Mouse (Mus musculus) MEL (cell line): ENCODE results near the gene Tbc1d9b. TPM values are rescaled to one million over a fixed set of nuclear protein-coding genes. Genes with fewer than 3 reads are reported as not detected.

Source experiments
- DNase-seq: peaks from one replicate; pipeline ENCODE4 v3.0.0; 2011; ENCODE audit warnings: low read depth, low spot score
- H3K27ac ChIP-seq: 2 replicates; pipeline ENCODE4 v1.5.1; 2012; ENCODE audit warnings: low read depth, mild to moderate bottlenecking, control low read depth, low read length, moderate library complexity; ENCODE audit not compliant: control insufficient read depth
- H3K27me3 ChIP-seq, 2 experiments: fragments of 150-350 bp in 1 of 2; sonication (generic) in 1 of 2; 2 replicates each; pipeline ENCODE4 v1.6.1; 2012; ENCODE audit warnings: low read length in 2 of 2, mild to moderate bottlenecking in 2 of 2, improper control_type of control experiment in 1 of 2, moderate library complexity in 1 of 2; ENCODE audit not compliant: insufficient read depth in 2 of 2, control insufficient read depth in 1 of 2
- H3K36me3 ChIP-seq, 2 experiments: 2 replicates each; pipeline ENCODE4 v1.6.1; 2012 to 2014; ENCODE audit warnings: low read length in 2 of 2, improper control_type of control experiment in 1 of 2, inconsistent platforms in 1 of 2, mild to moderate bottlenecking in 1 of 2; ENCODE audit not compliant: insufficient read depth in 2 of 2, control insufficient read depth in 1 of 2
- H3K4me1 ChIP-seq, 2 experiments: fragments of 150-350 bp in 1 of 2; sonication (generic) in 1 of 2; 2 replicates each; pipeline ENCODE4 v1.6.1; 2012; ENCODE audit warnings: low read length in 2 of 2, improper control_type of control experiment in 1 of 2, mild to moderate bottlenecking in 1 of 2; ENCODE audit not compliant: insufficient read depth in 2 of 2, control insufficient read depth in 1 of 2
- H3K4me3 ChIP-seq, 2 experiments: fragments of 150-350 bp in 1 of 2; sonication (generic) in 1 of 2; 2 replicates each; pipeline ENCODE4 v1.5.1; 2012; ENCODE audit warnings: low read depth in 2 of 2, low read length in 2 of 2, mild to moderate bottlenecking in 2 of 2, moderate library complexity in 2 of 2, control low read depth in 1 of 2, improper control_type of control experiment in 1 of 2; ENCODE audit not compliant: control insufficient read depth in 1 of 2, insufficient read depth in 1 of 2
- H3K79me2 ChIP-seq: 2 replicates; pipeline ENCODE4 v1.6.1; 2012; ENCODE audit warnings: mild to moderate bottlenecking, low read length, moderate library complexity; ENCODE audit not compliant: control insufficient read depth, poor library complexity, insufficient read depth
- H3K9ac ChIP-seq: 2 replicates; pipeline ENCODE4 v1.6.1; 2012; ENCODE audit warnings: low read depth, mild to moderate bottlenecking, control low read depth, low read length, moderate library complexity; ENCODE audit not compliant: control insufficient read depth, poor library complexity, severe bottlenecking
- H3K9me3 ChIP-seq: fragments of 150-350 bp; sonication (generic); replicated peaks from 2 replicates; pipeline ENCODE4 v1.6.1; 2012; ENCODE audit warnings: mild to moderate bottlenecking, low read length, improper control_type of control experiment, moderate library complexity; ENCODE audit not compliant: insufficient read depth
- BHLHE40 ChIP-seq: IDR thresholded peaks from 2 replicates; pipeline ENCODE4 v1.6.1; 2012; ENCODE audit warnings: low read depth, mild to moderate bottlenecking, inconsistent platforms, low read length, improper control_type of control experiment, borderline replicate concordance
- HCFC1 ChIP-seq: IDR thresholded peaks from 2 replicates; pipeline ENCODE4 v1.6.1; 2012; ENCODE audit warnings: low read depth, mild to moderate bottlenecking, inconsistent platforms, low read length, improper control_type of control experiment, moderate library complexity
- MAFK ChIP-seq: IDR thresholded peaks from 2 replicates; pipeline ENCODE4 v1.6.1; 2011; ENCODE audit warnings: low read depth, mild to moderate bottlenecking, low read length, improper control_type of control experiment, borderline replicate concordance
- MYB ChIP-seq: IDR thresholded peaks from 2 replicates; pipeline ENCODE4 v1.6.1; 2011; ENCODE audit warnings: mild to moderate bottlenecking, low read depth, low read length, improper control_type of control experiment
- MYC ChIP-seq: IDR thresholded peaks from 2 replicates; pipeline ENCODE4 v1.6.1; 2011; ENCODE audit warnings: low read depth, mild to moderate bottlenecking, low read length, improper control_type of control experiment, moderate library complexity
- NELFE ChIP-seq: IDR thresholded peaks from 2 replicates; pipeline ENCODE4 v1.6.1; 2011; ENCODE audit warnings: low read depth, low read length, improper control_type of control experiment
- NRF1 ChIP-seq: IDR thresholded peaks from 2 replicates; pipeline ENCODE4 v1.6.1; 2014; ENCODE audit warnings: low read depth, mild to moderate bottlenecking, inconsistent platforms, low read length, improper control_type of control experiment, moderate library complexity; ENCODE audit not compliant: poor library complexity, insufficient read depth, severe bottlenecking
- POLR2A ChIP-seq, 2 experiments: IDR thresholded peaks; 2 replicates each; pipeline ENCODE4 v1.6.1; 2011 to 2012; ENCODE audit warnings: low read length in 2 of 2, mild to moderate bottlenecking in 2 of 2, control low read depth in 1 of 2, improper control_type of control experiment in 1 of 2, low read depth in 1 of 2, moderate library complexity in 1 of 2; ENCODE audit not compliant: control insufficient read depth in 1 of 2, insufficient read depth in 1 of 2, poor library complexity in 1 of 2
- RCOR1 ChIP-seq: IDR thresholded peaks from 2 replicates; pipeline ENCODE4 v1.6.1; 2012; ENCODE audit warnings: low read depth, mild to moderate bottlenecking, inconsistent platforms, low read length, improper control_type of control experiment
- SIN3A ChIP-seq: IDR thresholded peaks from 2 replicates; pipeline ENCODE4 v1.6.1; 2012; ENCODE audit warnings: low read length, improper control_type of control experiment, inconsistent platforms
- TBP ChIP-seq: IDR thresholded peaks from 2 replicates; pipeline ENCODE4 v1.8.0; 2011; ENCODE audit warnings: low read depth, low read length, improper control_type of control experiment
- TCF12 ChIP-seq: IDR thresholded peaks from 2 replicates; pipeline ENCODE4 v1.6.1; 2014; ENCODE audit warnings: low read depth, mild to moderate bottlenecking, inconsistent platforms, low read length, improper control_type of control experiment, moderate library complexity
- UBTF ChIP-seq: IDR thresholded peaks from 2 replicates; pipeline ENCODE4 v1.6.1; 2012; ENCODE audit warnings: low read depth, mild to moderate bottlenecking, inconsistent platforms, low read length, improper control_type of control experiment, moderate library complexity, borderline replicate concordance; ENCODE audit not compliant: insufficient read depth
- ZC3H11A ChIP-seq: IDR thresholded peaks from 2 replicates; pipeline ENCODE4 v1.6.1; 2012; ENCODE audit warnings: low read depth, mild to moderate bottlenecking, inconsistent platforms, low read length, improper control_type of control experiment
- ZKSCAN1 ChIP-seq: IDR thresholded peaks from 2 replicates; pipeline ENCODE4 v1.6.1; 2012; ENCODE audit warnings: low read depth, mild to moderate bottlenecking, inconsistent platforms, low read length, improper control_type of control experiment, moderate library complexity
- polyA plus RNA-seq, 2 experiments: library from polyadenylated mRNA; stranded (reverse) in 1 of 2; unstranded in 1 of 2; fragments of >175 nt in 1 of 2; fragments of >200 nt in 1 of 2; gene quantifications; 2 replicates each; pipeline versions ENCODE4 v1.2.1 to v1.2.4; 2012; ENCODE audit warnings: low replicate concordance in 2 of 2, low read depth in 1 of 2; ENCODE audit not compliant: insufficient read length in 2 of 2, insufficient read depth in 1 of 2, missing spikeins in 1 of 2
- total RNA-seq: library from RNA; depleted of rRNA; stranded (reverse); fragments of 300-350 nt; gene quantifications from 2 replicates; pipeline ENCODE4 v1.2.3, GENCODE M21; 2012

Tbc1d9b gene
- total and polyA plus RNA-seq, 3 experiments = 18.6 to 32.5 TPM; not detected in 1

DNA sequence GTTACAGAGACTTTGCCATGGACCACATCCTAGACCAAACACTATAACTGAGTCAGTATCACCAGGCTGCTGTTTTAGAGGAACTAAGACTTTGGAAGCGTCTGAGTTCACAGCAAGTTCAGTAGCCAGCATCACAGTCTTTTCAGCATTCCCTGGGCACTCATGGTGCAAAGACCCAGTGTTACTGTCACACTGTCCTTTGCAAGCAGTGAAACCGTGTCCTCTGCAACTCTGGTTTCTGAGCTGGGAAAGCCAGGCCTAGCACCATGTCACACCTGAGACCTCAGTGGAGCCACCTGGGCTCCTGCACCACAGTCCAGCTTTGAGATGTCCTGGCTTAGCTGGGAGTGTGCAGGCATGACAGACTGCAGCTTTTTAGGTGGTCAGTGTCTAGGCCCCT, 67.7 kb downstream of the Tbc1d9b start:
- Histone ChIP-seq H3K9ac (no peak overlapping the region), H3K4me1 (no peaks in the 10 kb centered on the region; a peak in 1 of 4 replicates), H3K27me3 (no peaks in the 10 kb centered on the region), H3K27ac (no peak overlapping the region), H3K36me3 (peaks cover 0 to 28% of the 10 kb centered on the region in 2 experiments; a peak in 3 of 4 replicates), H3K79me2 (no peaks in the 10 kb centered on the region), H3K9me3 (no peaks in the 10 kb centered on the region), H3K4me3 (no peak overlapping the region)
- no peak for DNase-seq
- TF ChIP-seq POLR2A (IDR thresholded peaks at IDR 0.05; ENCODE audit: control insufficient read depth in 1 of 2, insufficient read depth in 1 of 2, low read depth in 1 of 2, low read length in 2 of 2, poor library complexity in 1 of 2) (no peak), BHLHE40 (no peak), MYC (no peak), TBP (no peak), RCOR1 (no peak), UBTF (no peak), SIN3A (no peak), ZKSCAN1 (no peak)

DNA sequence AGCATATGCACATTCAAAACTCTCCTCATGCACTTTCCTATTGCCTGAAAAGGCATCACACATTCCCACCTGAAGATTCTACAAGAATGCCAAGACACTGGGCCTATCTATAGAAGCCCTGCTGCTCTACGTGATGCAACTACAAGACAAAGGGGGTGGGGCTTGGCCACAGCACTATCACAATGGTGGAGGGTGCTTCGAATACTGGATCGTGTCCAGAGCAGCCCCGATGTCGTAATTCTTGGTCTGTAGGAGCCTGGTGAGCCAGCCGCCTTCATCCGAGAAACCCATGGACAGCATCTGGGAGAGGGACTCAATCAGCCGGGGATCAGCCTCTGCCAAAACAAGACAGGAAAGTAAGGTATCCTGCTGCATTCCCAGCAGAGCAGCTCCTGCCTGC, 69.4 kb downstream of the Tbc1d9b start:
- Histone ChIP-seq H3K4me1 (no peaks in the 10 kb centered on the region; a peak in 1 of 4 replicates), H3K36me3 (peaks cover 0 to 40% of the 10 kb centered on the region in 2 experiments; a peak in 3 of 4 replicates), H3K27ac (no peak overlapping the region), H3K9ac (no peak overlapping the region), H3K79me2 (no peaks in the 10 kb centered on the region), H3K9me3 (no peaks in the 10 kb centered on the region), H3K27me3 (no peaks in the 10 kb centered on the region), H3K4me3 (no peak overlapping the region)
- TF ChIP-seq ZC3H11A (no peak), TCF12 (peak; percentile 20; the same call in 1 of the 2 replicates)
- peak; percentile 45 for DNase-seq

DNA sequence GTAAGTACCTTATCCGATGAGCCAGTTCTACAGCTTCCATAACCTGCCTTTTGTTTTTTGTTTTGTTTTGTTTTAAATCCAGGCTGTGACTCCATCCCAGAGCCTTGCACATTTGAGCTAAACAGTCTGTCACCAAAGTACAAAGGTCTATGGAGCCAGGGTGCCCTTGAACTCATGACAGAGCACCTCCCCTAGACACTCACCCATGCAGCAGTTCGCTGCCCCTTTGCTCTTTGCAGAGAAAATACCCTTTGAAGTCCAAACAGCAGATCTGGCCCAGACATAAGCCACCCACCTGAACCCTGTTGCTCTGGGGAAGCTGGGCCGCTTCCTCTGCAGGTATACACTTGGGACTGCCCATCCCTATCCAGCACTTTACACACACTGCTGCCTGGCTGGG, 70.4 kb downstream of the Tbc1d9b start:
- H3K27me3 ChIP-seq = no peaks in the 10 kb centered on the region
- H3K79me2 ChIP-seq = no peaks in the 10 kb centered on the region
- no peaks in the 10 kb centered on the region; a peak in 1 of 4 replicates for H3K4me1 ChIP-seq
- H3K9me3 ChIP-seq = no peaks in the 10 kb centered on the region
- no peak overlapping the region for H3K27ac ChIP-seq
- TF ChIP-seq MAFK (no peak), ZKSCAN1 (no peak), SIN3A (no peak), RCOR1 (no peak), NRF1 (no peak), NELFE (no peak), MYB (no peak), HCFC1 (no peak)
- peaks cover 4 to 46% of the 10 kb centered on the region in 2 experiments; a peak in 3 of 4 replicates for H3K36me3 ChIP-seq
- H3K4me3 ChIP-seq = no peak overlapping the region
- H3K9ac ChIP-seq = no peak overlapping the region
- no peak for DNase-seq
